Mouse (Mus musculus) liver, postnatal 0 days (tissue): Measurements from ENCODE around the gene Fam126a.

Experiments used
- CTCF ChIP-seq: sonication (generic); IDR thresholded peaks from 2 replicates; pipeline ENCODE4 v1.5.1; 2016; ENCODE audit warnings: antibody characterized with exemption, low read depth
- EP300 ChIP-seq: IDR thresholded peaks from 2 replicates; pipeline ENCODE4 v1.6.1; 2016; ENCODE audit warnings: antibody characterized with exemption, low read depth, mild to moderate bottlenecking

DNA sequence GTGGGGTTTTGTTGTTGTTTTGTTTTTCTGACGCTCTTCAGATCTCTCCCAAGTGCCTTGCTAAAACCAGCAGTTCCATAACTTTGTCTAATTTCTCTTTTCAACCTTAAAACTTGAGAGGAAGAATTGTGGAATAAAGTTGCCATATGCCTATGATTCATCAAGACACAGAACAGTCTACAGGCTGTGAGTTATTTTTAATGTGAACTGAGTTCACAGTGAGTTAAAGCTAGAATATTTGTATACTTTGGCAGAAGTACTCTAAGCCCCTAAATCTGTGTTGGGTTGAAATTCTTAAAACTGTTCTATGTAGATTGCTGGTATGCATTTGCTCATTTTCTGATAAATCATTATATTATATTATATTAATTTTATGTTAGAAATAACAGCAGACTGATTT is 118.9 kb downstream of the Fam126a start:
- TF ChIP-seq CTCF: no peak
- TF ChIP-seq EP300: no peak
